Mouse (Mus musculus) hindbrain, embryonic 12.5 days (tissue): Measurements from ENCODE around the gene Acot8. TPM values are rescaled to one million over a fixed set of nuclear protein-coding genes. Genes with fewer than 3 reads are reported as not detected.
A peak's percentile ranks its signal among the peaks of the same experiment; 100 is the strongest.

Experiments used
- ATAC-seq: fragments of 200-750 bp; cut with Nextera tagmentation; 2 replicates; pipeline ENCODE4 v1.8.0; 2017; ENCODE audit warnings: moderate TSS enrichment; ENCODE audit not compliant: low FRiP score
- H3K27ac ChIP-seq: fragments of 300-500 bp; sonication (generic); 2 replicates; pipeline ENCODE4 v1.5.1; 2016; ENCODE audit warnings: mild to moderate bottlenecking
- H3K27me3 ChIP-seq: fragments of 300-500 bp; sonication (generic); 2 replicates; pipeline ENCODE4 v1.6.1; 2016; ENCODE audit warnings: mild to moderate bottlenecking
- H3K36me3 ChIP-seq: fragments of 300-500 bp; sonication (generic); 2 replicates; pipeline ENCODE4 v1.6.1; 2016; ENCODE audit warnings: mild to moderate bottlenecking
- H3K4me1 ChIP-seq: fragments of 300-500 bp; sonication (generic); 2 replicates; pipeline ENCODE4 v1.6.1; 2016
- H3K4me2 ChIP-seq: fragments of 300-500 bp; sonication (generic); replicated peaks from 2 replicates; pipeline ENCODE4 v1.6.1; 2016; ENCODE audit warnings: mild to moderate bottlenecking
- H3K4me3 ChIP-seq: fragments of 300-500 bp; sonication (generic); 2 replicates; pipeline ENCODE4 v1.5.1; 2016; ENCODE audit warnings: mild to moderate bottlenecking
- H3K9ac ChIP-seq: fragments of 300-500 bp; sonication (generic); 2 replicates; pipeline ENCODE4 v1.6.1; 2016; ENCODE audit warnings: mild to moderate bottlenecking, moderate library complexity
- H3K9me3 ChIP-seq: fragments of 300-500 bp; sonication (generic); replicated peaks from 2 replicates; pipeline ENCODE4 v1.6.1; 2016; ENCODE audit warnings: mild to moderate bottlenecking
- WGBS: fragments of 180-500 bp; shearing (Covaris S2); methylation state at CpG from one replicate; pipeline ENCODE4 v1.1.7; 2016; 5-methylcytosine and 5-hydroxymethylcytosine counted together
- polyA plus RNA-seq: library from polyadenylated mRNA; unstranded; fragments of >200 nt; fragmentation: Nextera tagmentation; extraction: Ambion mirVana; gene quantifications from 2 replicates; pipeline ENCODE4 v1.2.1, GENCODE M21; 2016

Acot8 gene
- 15.3 and 17.0 TPM in 2 replicates for polyA plus RNA-seq

DNA sequence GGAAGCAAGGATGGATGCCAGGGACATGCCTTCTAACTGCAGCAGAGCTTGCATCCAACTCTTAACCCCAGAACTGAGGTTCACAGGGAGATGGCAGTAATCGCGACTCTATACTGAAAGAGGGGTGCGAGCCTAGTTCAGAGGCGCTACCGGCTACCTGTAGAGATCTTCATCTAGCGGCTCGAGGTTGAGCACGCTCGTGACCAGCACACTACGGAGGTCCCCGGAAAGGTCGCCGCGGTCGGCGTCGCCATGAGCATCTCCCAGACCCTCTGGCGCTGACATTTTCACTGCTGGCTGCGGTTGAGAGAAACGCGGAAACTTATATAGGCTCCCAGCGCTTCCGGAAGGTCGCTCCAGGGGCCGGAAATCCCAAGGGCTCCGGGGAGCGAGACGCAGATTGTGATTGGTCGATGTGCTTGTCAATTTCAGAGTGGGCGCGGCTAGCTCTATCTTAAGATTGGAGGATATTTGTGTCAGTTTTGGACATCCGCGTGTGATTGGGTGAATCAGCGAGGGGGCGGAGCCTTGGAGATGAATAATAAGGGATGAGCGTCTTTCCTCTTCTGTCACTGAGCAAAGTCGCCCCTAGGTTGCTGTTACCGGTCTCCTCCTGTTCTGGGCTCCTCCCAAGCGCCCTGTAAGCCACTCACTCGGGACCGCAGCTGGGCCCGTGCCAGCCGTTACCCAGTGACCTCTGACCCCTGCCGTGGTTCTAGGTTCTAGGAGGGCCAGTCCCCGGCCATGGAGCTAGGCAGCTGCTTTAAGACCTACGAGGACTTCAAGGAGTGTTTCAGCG lies at the start of gene Acot8, which contains the start of gene Zswim3:
Acot8 (minus strand) TSS at position 350 of the 799 bp plus-strand sequence.
Zswim3 (plus strand) TSS at position 566 of the 799 bp plus-strand sequence.
- peaks cover 24% of the 10 kb centered on the region for H3K36me3 ChIP-seq
- H3K27ac ChIP-seq = peak within 1 kb of the TSS; percentile 92
- peak within 1 kb of the TSS; percentile 85 for H3K4me2 ChIP-seq
- H3K4me1 ChIP-seq = peaks cover 25% of the 10 kb centered on the region
- ATAC-seq = peak; percentile 95
- peak within 1 kb of the TSS; percentile 84 for H3K9ac ChIP-seq
- WGBS = under 1% methylated on average over 47 of the region's 47 CpGs
- H3K27me3 ChIP-seq = no peaks in the 10 kb centered on the region
- peak within 1 kb of the TSS; percentile 82 for H3K4me3 ChIP-seq
- no peaks in the 10 kb centered on the region for H3K9me3 ChIP-seq

DNA sequence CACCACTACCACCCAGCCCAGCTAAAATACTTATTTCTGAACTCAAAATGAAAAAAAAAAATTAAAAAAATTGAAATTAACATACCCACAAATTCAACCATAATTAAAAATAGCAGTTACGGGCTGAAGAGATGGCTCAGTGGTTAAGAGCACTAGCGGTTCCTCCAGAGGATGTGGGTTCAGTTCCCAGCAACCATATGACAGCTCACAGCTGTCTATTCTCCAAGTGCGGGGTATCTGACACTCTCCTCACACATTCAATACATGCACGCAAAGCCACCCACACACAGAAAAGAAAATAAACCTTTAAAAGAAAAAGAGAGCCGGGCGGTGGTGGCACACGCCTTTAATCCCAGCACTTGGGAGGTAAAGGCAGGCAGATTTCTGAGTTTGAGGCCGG lies 45.4 kb upstream of the Acot8 start:
- Histone ChIP-seq H3K27me3 (peaks cover 4% of the 10 kb centered on the region; the same call in 1 of the 2 replicates), H3K4me3 (no peak overlapping the region), H3K4me2 (no peak overlapping the region), H3K27ac (no peak overlapping the region), H3K9me3 (no peaks in the 10 kb centered on the region), H3K9ac (no peak overlapping the region), H3K36me3 (no peaks in the 10 kb centered on the region), H3K4me1 (no peaks in the 10 kb centered on the region)
- 82% methylated on average over 8 of the region's 8 CpGs for WGBS
- ATAC-seq = no peak

DNA sequence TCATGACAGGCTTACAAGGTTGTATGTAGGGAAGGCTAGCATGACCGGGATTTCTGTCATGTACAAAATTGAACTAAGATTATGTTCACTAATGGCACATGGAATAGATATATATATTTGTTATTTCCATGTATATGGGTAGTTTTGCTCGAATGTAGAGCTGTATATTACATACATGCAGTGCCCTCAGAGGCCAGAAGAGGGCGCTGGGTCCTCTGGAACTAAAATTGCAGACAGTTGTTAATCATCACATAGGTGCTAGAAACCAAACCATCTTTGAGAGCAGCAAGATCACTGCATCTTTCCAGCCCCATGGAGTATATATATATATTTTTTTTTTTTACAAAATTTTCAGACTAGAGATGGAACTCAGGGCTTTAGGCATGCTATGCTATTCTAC lies 41.1 kb upstream of the Acot8 start:
- no peak overlapping the region for H3K9ac ChIP-seq
- no peaks in the 10 kb centered on the region for H3K4me1 ChIP-seq
- H3K9me3 ChIP-seq = no peaks in the 10 kb centered on the region
- no peak overlapping the region for H3K4me2 ChIP-seq
- H3K4me3 ChIP-seq = no peak overlapping the region
- H3K27me3 ChIP-seq = no peaks in the 10 kb centered on the region
- WGBS = 49% methylated on average over 3 of the region's 3 CpGs
- H3K27ac ChIP-seq = no peak overlapping the region
- ATAC-seq = no peak
- no peaks in the 10 kb centered on the region for H3K36me3 ChIP-seq

DNA sequence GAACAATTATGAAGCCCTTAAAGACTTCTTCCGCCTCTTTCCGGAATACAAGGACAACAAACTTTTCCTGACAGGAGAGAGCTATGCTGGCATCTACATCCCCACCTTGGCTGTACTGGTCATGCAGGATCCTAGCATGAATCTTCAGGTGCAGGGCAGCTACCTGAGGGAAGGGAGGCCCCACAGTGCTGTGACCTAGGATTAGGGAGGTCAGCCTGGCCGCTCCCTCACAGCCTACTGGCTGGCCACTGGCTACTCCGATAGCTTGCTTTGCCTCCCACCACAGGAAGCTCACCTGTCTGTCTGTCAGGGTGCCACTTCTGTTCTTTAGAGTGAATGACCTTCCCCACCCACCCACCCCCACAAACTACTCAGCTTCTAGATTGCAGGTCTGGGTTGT lies 30.5 kb upstream of the Acot8 start:
- H3K27me3 ChIP-seq = no peaks in the 10 kb centered on the region
- no peak for ATAC-seq
- no peaks in the 10 kb centered on the region for H3K9me3 ChIP-seq
- H3K4me2 ChIP-seq = peak overlapping the region; percentile 88; the same call in 1 of the 2 replicates
- peaks cover 23% of the 10 kb centered on the region for H3K4me1 ChIP-seq
- WGBS = 93% methylated on average over 4 of the region's 4 CpGs
- no peak overlapping the region for H3K9ac ChIP-seq
- no peak overlapping the region for H3K4me3 ChIP-seq
- H3K36me3 ChIP-seq = peaks cover 36% of the 10 kb centered on the region
- no peak overlapping the region for H3K27ac ChIP-seq

DNA sequence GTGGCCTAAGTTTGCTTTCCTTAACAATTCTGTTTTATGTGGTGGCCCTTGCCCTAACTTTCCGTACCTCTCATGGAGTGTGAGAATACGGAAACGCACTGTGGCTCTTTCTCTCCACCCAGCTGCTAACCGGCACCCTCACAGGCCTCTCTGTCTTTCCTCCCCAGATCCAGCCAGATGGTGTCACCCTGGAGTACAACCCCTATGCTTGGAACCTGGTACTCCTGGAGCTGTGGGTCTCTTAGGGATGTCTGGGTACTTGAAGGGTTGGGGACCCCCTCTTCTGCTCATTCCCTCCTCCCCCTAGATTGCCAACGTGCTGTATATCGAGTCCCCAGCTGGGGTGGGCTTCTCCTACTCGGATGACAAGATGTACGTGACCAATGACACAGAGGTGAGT lies 29.8 kb upstream of the Acot8 start:
- WGBS = 53% methylated on average over 8 of the region's 8 CpGs
- ATAC-seq = no peak
- no peak overlapping the region for H3K27ac ChIP-seq

DNA sequence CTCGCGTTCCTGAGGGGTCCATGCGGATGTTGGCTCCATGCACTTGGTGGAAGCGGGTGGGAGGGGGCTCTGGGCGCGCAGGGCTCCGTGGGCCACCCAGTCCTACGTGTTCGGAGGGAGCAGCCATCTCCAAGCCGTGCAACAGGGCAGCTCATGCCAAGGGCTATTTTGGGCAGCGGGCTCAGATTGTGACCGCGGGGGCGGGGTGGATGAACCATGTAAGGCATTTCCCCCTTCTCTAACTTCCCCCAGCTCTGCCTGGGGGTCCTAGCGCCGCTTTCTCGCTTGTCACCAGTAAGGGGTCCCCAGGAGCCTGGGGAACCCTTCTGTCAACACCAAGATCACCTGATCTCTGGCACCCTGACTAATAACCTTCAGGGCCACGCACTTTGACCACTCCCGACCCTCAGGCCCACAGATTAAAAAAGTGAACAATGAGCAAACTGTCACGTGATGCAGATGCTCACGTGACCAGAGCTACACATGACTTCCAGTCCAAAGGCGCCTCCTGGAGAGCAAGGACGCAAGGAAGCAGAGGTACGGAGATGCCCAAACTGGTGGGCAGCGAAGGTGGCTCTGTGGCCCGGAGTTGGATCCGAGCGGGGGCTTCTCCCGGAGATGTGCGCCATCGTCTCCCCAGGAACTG lies 28.8 kb upstream of the Acot8 start, which contains the start of gene Neurl2:
Neurl2 (minus strand) TSS at position 143 of the 646 bp plus-strand sequence.
- H3K9ac ChIP-seq = peak within 1 kb of the TSS; percentile 67
- no peaks in the 10 kb centered on the region for H3K9me3 ChIP-seq
- peak within 1 kb of the TSS; percentile 53 for H3K27ac ChIP-seq
- WGBS = under 1% methylated on average over 31 of the region's 31 CpGs
- H3K4me3 ChIP-seq = peak within 1 kb of the TSS; percentile 74
- peaks cover 23% of the 10 kb centered on the region for H3K4me1 ChIP-seq
- H3K27me3 ChIP-seq = no peaks in the 10 kb centered on the region
- H3K4me2 ChIP-seq = peak within 1 kb of the TSS; percentile 88
- ATAC-seq = peak; percentile 76
- peaks cover 27% of the 10 kb centered on the region for H3K36me3 ChIP-seq

More for the DNA sequence above, 29.8 kb upstream of the Acot8 start:
- Histone ChIP-seq H3K9me3 (no peaks in the 10 kb centered on the region), H3K36me3 (peaks cover 30% of the 10 kb centered on the region), H3K27me3 (no peaks in the 10 kb centered on the region), H3K9ac (peak overlapping the region; percentile 67), H3K4me2 (peak overlapping the region; percentile 88), H3K4me3 (peak overlapping the region; percentile 74), H3K4me1 (peaks cover 23% of the 10 kb centered on the region)

DNA sequence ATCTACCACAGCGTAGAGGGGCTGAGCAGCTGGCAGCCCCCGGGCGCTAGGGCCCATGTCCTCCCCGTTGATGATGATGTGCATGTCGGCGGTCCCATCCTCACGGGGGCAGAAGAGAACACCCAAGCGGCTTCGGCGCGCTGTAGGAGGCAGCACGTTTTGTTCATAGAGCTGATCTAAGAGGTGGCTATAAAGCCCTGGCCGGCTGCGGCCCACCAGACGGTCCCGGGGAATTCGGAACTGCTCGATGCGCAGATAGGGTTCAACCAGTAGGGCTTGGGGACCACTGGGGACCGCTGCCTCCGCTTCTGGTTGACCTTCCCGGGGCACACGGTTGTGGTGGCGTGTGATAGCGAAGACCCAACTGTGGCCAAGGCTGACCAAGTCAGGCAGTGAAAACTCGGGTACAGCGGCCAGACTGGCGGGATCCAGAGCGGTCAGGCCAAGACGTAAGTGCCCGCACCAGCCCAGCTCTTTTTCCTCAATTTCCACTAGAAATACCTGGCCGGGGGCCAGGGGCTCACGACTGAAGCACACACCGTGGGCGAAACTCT lies 28.1 kb upstream of the Acot8 start, which contains the start of gene Ctsa:
Ctsa (plus strand) TSS at position 126 of the 554 bp plus-strand sequence.
- Histone ChIP-seq H3K36me3 (peaks cover 27% of the 10 kb centered on the region), H3K4me1 (peaks cover 23% of the 10 kb centered on the region), H3K4me2 (peak within 1 kb of the TSS; percentile 88), H3K9me3 (no peaks in the 10 kb centered on the region), H3K27ac (peak within 1 kb of the TSS; percentile 53), H3K4me3 (peak within 1 kb of the TSS; percentile 74), H3K27me3 (no peaks in the 10 kb centered on the region), H3K9ac (peak within 1 kb of the TSS; percentile 67)
- WGBS = under 1% methylated on average over 35 of the region's 35 CpGs
- peak; percentile 74 for ATAC-seq

DNA sequence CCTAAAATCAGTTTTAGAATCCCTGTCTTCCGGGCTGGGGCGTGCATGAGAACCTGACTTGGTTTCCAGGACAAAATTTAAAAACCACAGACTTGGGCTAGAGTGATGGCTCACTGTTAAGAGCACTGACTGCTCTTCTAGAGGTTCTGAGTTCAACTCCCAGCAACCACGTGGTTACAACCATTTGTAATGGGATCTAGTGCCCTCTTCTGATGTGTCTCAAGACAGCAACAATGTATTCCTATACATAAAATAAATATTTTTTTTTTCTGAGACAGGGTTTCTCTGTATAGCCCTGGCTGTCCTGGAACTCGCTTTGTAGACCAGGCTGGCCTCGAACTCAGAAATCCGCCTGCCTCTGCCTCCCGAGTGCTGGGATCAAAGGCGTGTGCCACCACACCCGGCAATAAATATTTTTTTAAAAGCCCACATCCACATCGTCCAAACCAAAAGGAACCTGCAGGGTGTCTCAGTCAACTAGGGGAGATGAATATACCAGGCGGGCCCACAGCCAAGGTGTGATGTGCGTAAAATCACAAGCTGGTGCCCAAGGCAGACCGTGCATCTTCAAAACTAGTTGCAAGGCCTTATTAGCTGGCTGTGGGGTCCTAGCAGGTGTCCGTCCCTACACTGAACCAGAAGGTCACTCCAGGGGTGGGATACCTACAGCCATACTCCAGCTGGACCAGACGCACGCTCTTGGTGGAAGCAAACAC lies 27.5 kb upstream of the Acot8 start:
- H3K4me3 ChIP-seq = peak overlapping the region; percentile 74
- peak overlapping the region; percentile 67 for H3K9ac ChIP-seq
- H3K27me3 ChIP-seq = no peaks in the 10 kb centered on the region
- WGBS = 63% methylated on average over 16 of the region's 16 CpGs
- peaks cover 23% of the 10 kb centered on the region for H3K4me1 ChIP-seq
- no peak for ATAC-seq
- H3K27ac ChIP-seq = peak overlapping the region; percentile 53
- H3K9me3 ChIP-seq = no peaks in the 10 kb centered on the region
- H3K36me3 ChIP-seq = peaks cover 29% of the 10 kb centered on the region
- peak overlapping the region; percentile 88 for H3K4me2 ChIP-seq

DNA sequence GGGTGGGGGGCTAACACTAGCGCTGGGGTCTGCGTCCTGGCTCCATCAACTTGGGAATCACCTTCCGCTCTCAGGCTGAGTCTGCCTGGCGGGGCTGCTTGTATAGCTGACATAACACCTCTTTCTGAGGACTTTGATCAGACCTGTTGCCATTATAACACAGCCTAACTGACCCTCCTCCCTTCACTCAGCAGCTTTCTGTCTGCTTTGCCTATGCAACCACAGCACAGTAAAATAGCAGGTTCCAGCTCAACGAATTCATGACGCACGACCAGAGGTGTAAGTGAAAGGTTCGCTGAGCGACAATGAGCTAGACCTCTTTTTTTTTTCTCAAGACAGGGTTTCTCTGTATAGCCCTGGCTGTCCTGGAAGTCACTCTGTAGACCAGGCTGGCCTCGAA lies 26.3 kb upstream of the Acot8 start:
- no peak overlapping the region for H3K4me2 ChIP-seq
- no peak overlapping the region for H3K9ac ChIP-seq
- H3K4me3 ChIP-seq = no peak overlapping the region
- WGBS = 88% methylated on average over 10 of the region's 10 CpGs
- peaks cover 32% of the 10 kb centered on the region for H3K36me3 ChIP-seq
- ATAC-seq = no peak
- H3K9me3 ChIP-seq = no peaks in the 10 kb centered on the region
- no peaks in the 10 kb centered on the region for H3K27me3 ChIP-seq
- no peak overlapping the region for H3K27ac ChIP-seq
- peaks cover 23% of the 10 kb centered on the region for H3K4me1 ChIP-seq

DNA sequence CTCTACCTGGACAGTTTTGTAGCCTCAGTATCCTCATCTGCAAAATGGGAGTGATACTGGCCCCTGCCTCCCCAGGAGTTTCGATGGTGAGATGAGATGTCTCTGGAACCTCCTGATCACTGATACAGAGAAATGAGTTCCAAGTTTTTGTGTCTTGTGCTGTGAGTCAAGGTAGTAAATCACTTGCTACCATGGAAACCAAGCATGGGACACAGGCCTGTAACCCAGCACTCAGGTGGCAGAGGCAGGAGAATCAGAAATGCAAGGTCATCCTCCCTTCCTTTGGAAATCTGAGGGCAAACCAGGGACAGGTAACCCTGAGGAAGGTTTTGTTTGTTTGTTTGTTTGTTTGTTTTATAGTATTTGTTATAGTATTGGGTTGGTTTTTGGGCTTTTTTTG lies 24.4 kb upstream of the Acot8 start:
- peaks cover 12% of the 10 kb centered on the region for H3K4me1 ChIP-seq
- H3K9me3 ChIP-seq = no peaks in the 10 kb centered on the region
- no peaks in the 10 kb centered on the region for H3K27me3 ChIP-seq
- no peak overlapping the region for H3K27ac ChIP-seq
- H3K4me2 ChIP-seq = no peak overlapping the region
- no peak overlapping the region for H3K4me3 ChIP-seq
- H3K9ac ChIP-seq = no peak overlapping the region
- H3K36me3 ChIP-seq = peaks cover 44% of the 10 kb centered on the region
- 96% methylated on average over 1 of the region's 1 CpGs for WGBS
- ATAC-seq = no peak

DNA sequence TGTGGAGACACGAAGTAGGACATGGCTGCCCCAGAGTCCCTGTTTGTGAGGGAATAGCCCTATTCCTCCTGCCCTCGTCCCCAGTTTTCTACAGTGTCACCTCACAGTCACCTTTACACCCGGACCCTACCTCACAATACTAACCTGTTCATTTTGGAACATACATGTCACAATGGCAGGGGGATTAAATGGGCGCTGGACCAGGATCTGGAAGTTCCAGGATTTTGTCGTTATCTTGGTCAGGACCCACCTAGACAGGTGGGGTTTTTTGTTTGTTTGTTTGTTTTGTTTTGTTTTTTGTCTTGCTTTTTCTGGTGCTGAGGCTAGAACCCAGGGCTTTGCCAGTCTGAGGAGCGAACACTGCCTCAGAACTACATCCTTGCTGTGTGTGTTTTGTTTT lies 23.8 kb upstream of the Acot8 start, which contains the start of gene Spata25:
Spata25 (minus strand) TSS at position 101 of the 400 bp plus-strand sequence.
- peaks cover 44% of the 10 kb centered on the region for H3K36me3 ChIP-seq
- no peak within 1 kb of the TSS for H3K4me2 ChIP-seq
- peaks cover 14% of the 10 kb centered on the region for H3K4me1 ChIP-seq
- H3K9me3 ChIP-seq = no peaks in the 10 kb centered on the region
- H3K4me3 ChIP-seq = no peak within 1 kb of the TSS
- no peaks in the 10 kb centered on the region for H3K27me3 ChIP-seq
- H3K27ac ChIP-seq = no peak within 1 kb of the TSS
- no peak for ATAC-seq
- no peak within 1 kb of the TSS for H3K9ac ChIP-seq
- WGBS = 85% methylated on average over 6 of the region's 6 CpGs
